In genomic region chr10:61647790-61648736, GRCm38 (mm10) we compare ENCODE assay signal across 8 mouse cellular contexts. TPM values are rescaled to one million over a fixed set of nuclear protein-coding genes. Genes with fewer than 3 reads are reported as not detected.
DNase-seq lines count a peak whose midpoint lies in the region; ATAC-seq and TF ChIP-seq lines count a peak whose summit lies in the region.

TSS of gene Ppa1 (plus strand) at chr10:61648552.

- peak within 1 kb of the TSS; percentile 89 for H3K4me3 ChIP-seq in bone marrow, adult 2 months (replicated peaks; ENCODE audit: control insufficient read depth, low read depth, low read length)
- peak within 1 kb of the TSS; percentile 87 for H3K4me3 ChIP-seq in embryonic facial prominence, embryonic 15.5 days (replicated peaks)
- H3K4me3 ChIP-seq in kidney, embryonic 15.5 days (replicated peaks), result peak within 1 kb of the TSS; percentile 92

- no peaks in the 10 kb centered on the region for H3K9me3 ChIP-seq in embryonic facial prominence, embryonic 15.5 days (replicated peaks)
- no peaks in the 10 kb centered on the region for H3K9me3 ChIP-seq in kidney, embryonic 15.5 days (replicated peaks)

- no peaks in the 10 kb centered on the region for H3K4me1 ChIP-seq in bone marrow, adult 2 months (ENCODE audit: control insufficient read depth, insufficient read depth, low read length)
- peaks cover 13% of the 10 kb centered on the region for H3K4me1 ChIP-seq in embryonic facial prominence, embryonic 15.5 days
- H3K4me1 ChIP-seq in kidney, embryonic 15.5 days, result peaks cover 13% of the 10 kb centered on the region

- peak within 1 kb of the TSS; percentile 86 for H3K4me2 ChIP-seq in embryonic facial prominence, embryonic 15.5 days (replicated peaks)
- H3K4me2 ChIP-seq in kidney, embryonic 15.5 days, result peak within 1 kb of the TSS; percentile 74

- H3K9ac ChIP-seq in embryonic facial prominence, embryonic 15.5 days, result peak within 1 kb of the TSS; percentile 69
- peak within 1 kb of the TSS; percentile 74 for H3K9ac ChIP-seq in kidney, embryonic 15.5 days

- peak; percentile 88 for DNase-seq in 416B (ENCODE audit: low read depth)
- peak; percentile 79 to 84 for DNase-seq in heart, adult 9 months (ENCODE audit: low spot score in 2 of 2)
- peak; percentile 93 for DNase-seq in liver
- DNase-seq in spleen, postnatal 4 days (ENCODE audit: low spot score in 2 of 2), result peak; percentile 77 to 92

- peak; percentile 42; the same call in 1 of the 2 replicates for TF ChIP-seq POLR2A in bone marrow, adult 2 months (IDR thresholded peaks at IDR 0.05; ENCODE audit: borderline replicate concordance, control insufficient read depth, low read depth, low read length)

- 0 out of 2 replicates have a peak, but pooled peaks cover 7% of the 10 kb centered on the region for H3K36me3 ChIP-seq in embryonic facial prominence, embryonic 15.5 days
- H3K36me3 ChIP-seq in kidney, embryonic 15.5 days, result peaks cover 22% of the 10 kb centered on the region

- H3K27ac ChIP-seq in bone marrow, adult 2 months (ENCODE audit: control insufficient read depth, insufficient read depth, low read depth, low read length, poor library complexity), result 0 out of 2 replicates have a peak within 1 kb of the TSS, but pooled peaks have one; percentile 24
- peak within 1 kb of the TSS; percentile 83 for H3K27ac ChIP-seq in embryonic facial prominence, embryonic 15.5 days (replicated peaks)
- peak within 1 kb of the TSS; percentile 87 for H3K27ac ChIP-seq in kidney, embryonic 15.5 days

- ATAC-seq in embryonic facial prominence, embryonic 15.5 days (ENCODE audit: insufficient number of reproducible peaks, low FRiP score, low TSS enrichment, low read depth), result peak; percentile 93
- peak; percentile 97 for ATAC-seq in kidney, embryonic 15.5 days (replicated peaks; ENCODE audit: low FRiP score)
- peak; percentile 83 for ATAC-seq in monocyte, adult 5-6 weeks (replicated peaks; ENCODE audit: insufficient number of reproducible peaks, low FRiP score, low TSS enrichment, poor library complexity, severe bottlenecking)

- WGBS in bone marrow, adult 2 months, result 2% methylated on average over 50 of the region's 50 CpGs
- 2% methylated on average over 38 of the region's 50 CpGs for WGBS in embryonic facial prominence, embryonic 15.5 days
- WGBS in kidney, embryonic 15.5 days, result 2% methylated on average over 37 of the region's 50 CpGs

- TF ChIP-seq CTCF in bone marrow, adult 2 months (IDR thresholded peaks at IDR 0.05; ENCODE audit: control insufficient read depth, insufficient read depth, low read length), result no peak

- no peaks in the 10 kb centered on the region for H3K27me3 ChIP-seq in embryonic facial prominence, embryonic 15.5 days
- no peaks in the 10 kb centered on the region for H3K27me3 ChIP-seq in kidney, embryonic 15.5 days

RNA-seq across cellular contexts. Expression of gene Ppa1, which starts in this region (rescaled TPM):
- polyA plus RNA-seq in bone marrow, adult 2 months (2011; ENCODE audit: insufficient read depth, insufficient read length, low replicate concordance, missing spikeins), result 11.7 and 19.7 TPM in 2 replicates
- 155 and 167 TPM in 2 replicates for polyA plus RNA-seq in embryonic facial prominence, embryonic 15.5 days (2015; fragmentation: Nextera tagmentation; extraction: Ambion mirVana)
- 193 and 202 TPM in 2 replicates for polyA plus RNA-seq in kidney, embryonic 15.5 days (2015; fragmentation: Nextera tagmentation; extraction: Ambion mirVana)
- 13.3 to 20.4 TPM (median 17.9 TPM) in 3 replicates for total RNA-seq in monocyte, adult 5-6 weeks (2017)

Comparison
In these comparisons a context has a peak if more than half of its experiments do, and no peak if none do; other contexts are left out.
1. Peak in every context shown above with its lines: DNase-seq, ATAC-seq, H3K4me3 ChIP-seq and H3K27ac ChIP-seq.
2. H3K27ac ChIP-seq: peak in every context shown above with its lines; median percentile 87 in kidney, embryonic 15.5 days; 83 in embryonic facial prominence, embryonic 15.5 days; 24 in bone marrow, adult 2 months.